9 mouse cellular contexts compared by ENCODE assay signal in the genomic region with DNA sequence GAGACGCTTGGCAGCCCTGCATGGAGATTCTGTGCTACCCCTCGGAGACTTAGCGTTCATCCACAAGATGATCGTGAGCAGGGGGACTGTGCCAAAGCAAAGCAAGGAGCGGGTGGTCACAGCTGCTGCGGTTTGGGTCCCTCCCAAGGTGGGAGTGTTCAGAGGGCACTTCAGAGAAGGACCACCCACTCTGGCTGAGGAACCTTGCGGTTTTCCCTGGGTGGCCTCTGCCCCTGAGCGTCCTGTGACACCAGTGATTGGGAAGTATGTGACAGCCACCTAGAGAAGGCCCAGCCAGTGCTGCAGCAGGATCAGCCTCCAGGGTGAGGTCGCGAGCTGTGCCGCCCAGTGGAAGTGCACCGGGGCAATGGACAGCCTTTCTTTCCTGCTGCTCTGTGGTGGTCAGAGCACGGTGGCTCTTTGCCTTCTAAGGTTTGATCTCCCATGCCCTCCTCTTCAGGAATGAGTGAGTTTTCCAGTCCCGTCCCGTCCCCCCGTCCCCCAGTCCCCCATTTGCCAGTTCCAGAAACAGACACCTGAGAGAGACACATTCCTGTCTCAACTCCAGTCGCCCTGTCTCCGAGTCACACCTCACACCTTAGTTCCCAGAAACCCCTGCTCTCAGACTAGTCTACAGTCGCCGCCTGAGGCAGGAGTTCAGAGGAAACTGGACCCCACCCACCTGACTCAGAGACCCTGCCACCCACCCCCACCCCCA. TPM values are rescaled to one million over a fixed set of nuclear protein-coding genes. Genes with fewer than 3 reads are reported as not detected.
A peak's percentile ranks its signal among the peaks of the same experiment; 100 is the strongest.
DNase-seq lines count a peak whose midpoint lies in the region; ATAC-seq and TF ChIP-seq lines count a peak whose summit lies in the region.
"Had no signal": no experiment of that assay in that cellular context is flagged by ENCODE, and none has a peak within 500 bp of the region (broad histone marks: within the 10 kb centered on the region; RNA-seq: fewer than 3 reads in every experiment).

No protein-coding gene starts in this region.

- peak; percentile 61; the same call in 1 of the 2 replicates for ATAC-seq in kidney, embryonic 14.5 days (ENCODE audit: low FRiP score, low TSS enrichment)
- ATAC-seq in midbrain, embryonic 12.5 days (ENCODE audit: low FRiP score, low read depth) = peak; percentile 30; the same call in 1 of the 2 replicates

- peaks cover 10% of the 10 kb centered on the region for H3K4me1 ChIP-seq in kidney, embryonic 14.5 days (ENCODE audit: control insufficient read depth, insufficient read depth, low read length)
- H3K4me1 ChIP-seq in kidney, adult 2 months (ENCODE audit: control insufficient read depth, insufficient read depth, low read length) = no peaks in the 10 kb centered on the region
- H3K4me1 ChIP-seq in hindbrain, embryonic 10.5 days (replicated peaks) = peaks cover 31% of the 10 kb centered on the region
- peaks cover 36% of the 10 kb centered on the region for H3K4me1 ChIP-seq in midbrain, embryonic 12.5 days

- no peak overlapping the region for H3K4me3 ChIP-seq in kidney, embryonic 14.5 days (ENCODE audit: low read length)
- H3K4me3 ChIP-seq in kidney, adult 2 months (ENCODE audit: insufficient read depth, low read depth, low read length) = no peak overlapping the region
- H3K4me3 ChIP-seq in hindbrain, embryonic 10.5 days = no peak overlapping the region
- no peak overlapping the region for H3K4me3 ChIP-seq in midbrain, embryonic 12.5 days
- H3K4me3 ChIP-seq: liver, embryonic 13.5 days had no signal

- TF ChIP-seq POLR2A in kidney, adult 2 months (IDR thresholded peaks at IDR 0.05; ENCODE audit: low read depth, low read length) = no peak

- H3K4me2 ChIP-seq in kidney, embryonic 14.5 days (replicated peaks; ENCODE audit: low read depth, low read length) = no peak overlapping the region
- H3K4me2 ChIP-seq in midbrain, embryonic 12.5 days (replicated peaks) = no peak overlapping the region
- H3K4me2 ChIP-seq: liver, embryonic 13.5 days had no signal

- H3K36me3 ChIP-seq in kidney, embryonic 14.5 days (ENCODE audit: control insufficient read depth, insufficient read depth, low read length) = no peaks in the 10 kb centered on the region
- no peaks in the 10 kb centered on the region for H3K36me3 ChIP-seq in kidney, adult 2 months (ENCODE audit: control insufficient read depth, insufficient read depth, low read length)
- 0 out of 2 replicates have a peak, but pooled peaks cover 5% of the 10 kb centered on the region for H3K36me3 ChIP-seq in hindbrain, embryonic 10.5 days
- H3K36me3 ChIP-seq in midbrain, embryonic 12.5 days = 0 out of 2 replicates have a peak, but pooled peaks cover 3% of the 10 kb centered on the region
- H3K36me3 ChIP-seq: liver, embryonic 13.5 days had no signal

- no peak overlapping the region for H3K27ac ChIP-seq in kidney, embryonic 14.5 days (ENCODE audit: low read depth, low read length)
- H3K27ac ChIP-seq in kidney, adult 2 months (ENCODE audit: insufficient read depth, low read depth, low read length) = no peak overlapping the region
- 0 out of 2 replicates have a peak overlapping the region, but pooled peaks have one; percentile 29 for H3K27ac ChIP-seq in hindbrain, embryonic 10.5 days
- H3K27ac ChIP-seq in midbrain, embryonic 12.5 days (replicated peaks) = peak overlapping the region; percentile 54; the same call in 1 of the 2 replicates
- H3K27ac ChIP-seq: liver, embryonic 13.5 days had no signal

- 43% methylated on average over 20 of the region's 20 CpGs for WGBS in kidney, embryonic 14.5 days
- 59% methylated on average over 20 of the region's 20 CpGs for WGBS in kidney, adult 2 months
- 68% methylated on average over 20 of the region's 20 CpGs for WGBS in hindbrain, embryonic 10.5 days
- WGBS in midbrain, embryonic 12.5 days = 64% methylated on average over 20 of the region's 20 CpGs

- no peaks in the 10 kb centered on the region for H3K27me3 ChIP-seq in kidney, embryonic 14.5 days (ENCODE audit: control insufficient read depth, insufficient read depth, low read length)
- H3K27me3 ChIP-seq in kidney, adult 2 months (replicated peaks; ENCODE audit: control insufficient read depth, insufficient read depth, low read length) = no peaks in the 10 kb centered on the region
- H3K27me3 ChIP-seq in hindbrain, embryonic 10.5 days (ENCODE audit: insufficient read depth, poor library complexity, severe bottlenecking) = no peaks in the 10 kb centered on the region
- no peaks in the 10 kb centered on the region for H3K27me3 ChIP-seq in midbrain, embryonic 12.5 days
- H3K27me3 ChIP-seq: liver, embryonic 13.5 days had no signal

- DNase-seq in kidney, adult 2 months = no peak
- peak; percentile 70 for DNase-seq in R1 (ENCODE audit: low read depth, low spot score)
- no peak for DNase-seq in hindbrain, embryonic 10.5 days (ENCODE audit: low spot score)
- no peak for DNase-seq in embryo, embryonic 11 days
- no peak for DNase-seq in right cerebral cortex, adult 18-20 months
- no peak for DNase-seq in thymus, postnatal 0 days (ENCODE audit: low spot score)
- DNase-seq: liver, embryonic 13.5 days had no signal

- H3K9me3 ChIP-seq in kidney, embryonic 14.5 days (ENCODE audit: control insufficient read depth, low read length) = no peaks in the 10 kb centered on the region
- 0 out of 2 replicates have a peak, but pooled peaks cover 3% of the 10 kb centered on the region for H3K9me3 ChIP-seq in hindbrain, embryonic 10.5 days
- H3K9me3 ChIP-seq in midbrain, embryonic 12.5 days = no peaks in the 10 kb centered on the region
- H3K9me3 ChIP-seq: liver, embryonic 13.5 days had no signal

- no peak overlapping the region for H3K9ac ChIP-seq in kidney, embryonic 14.5 days (ENCODE audit: low read depth, low read length)
- H3K9ac ChIP-seq in midbrain, embryonic 12.5 days (replicated peaks) = no peak overlapping the region
- H3K9ac ChIP-seq: liver, embryonic 13.5 days had no signal

- no peak for TF ChIP-seq CTCF in kidney, adult 2 months (conservative IDR thresholded peaks at IDR 0.05; ENCODE audit: insufficient read depth, insufficient read length, low read depth, low read length)

RNA-seq across cellular contexts. Expression of a gene that starts 21.5 kb away (rescaled TPM):
- polyA plus RNA-seq in kidney, embryonic 14.5 days (2014; fragmentation: Nextera tagmentation; extraction: Ambion mirVana) = 24.7 and 33.5 TPM in 2 replicates
- polyA plus RNA-seq in kidney, adult 2 months (2012; rRNA removed) = 44.9 and 46.3 TPM in 2 replicates
- 36.0 and 57.4 TPM in 2 replicates for polyA plus RNA-seq in hindbrain, embryonic 10.5 days (2016; fragmentation: Nextera tagmentation; extraction: Ambion mirVana)
- polyA plus RNA-seq in midbrain, embryonic 12.5 days (2016; fragmentation: Nextera tagmentation; extraction: Ambion mirVana) = 84.4 and 103 TPM in 2 replicates
- polyA plus RNA-seq in thymus, postnatal 0 days (2015; fragmentation: Nextera tagmentation; extraction: Ambion mirVana) = 20.4 and 21.1 TPM in 2 replicates

Comparison
In these comparisons a context has a peak if more than half of its experiments do, and no peak if none do; other contexts are left out.
1. H3K27ac ChIP-seq: peak in hindbrain, embryonic 10.5 days (single experiment) and midbrain, embryonic 12.5 days (single experiment); none in kidney, embryonic 14.5 days (single experiment) and kidney, adult 2 months (single experiment).